Mouse (Mus musculus) thymus, postnatal 0 days (tissue): ENCODE data around the gene Plppr2. TPM values are rescaled to one million over a fixed set of nuclear protein-coding genes. Genes with fewer than 3 reads are reported as not detected.

Source experiments
- polyA plus RNA-seq: library from polyadenylated mRNA; unstranded; fragments of >200 nt; fragmentation: Nextera tagmentation; extraction: Ambion mirVana; gene quantifications from 2 replicates; pipeline ENCODE4 v1.2.1, GENCODE M21; 2015

Gene Plppr2
- polyA plus RNA-seq, 1 experiment from 2014 or later = 0.36 TPM

Other genes with a start within 250 kb of the Plppr2 start
- gene Ldlr, start 213.6 kb upstream of the Plppr2 start, polyA plus RNA-seq = 16.9 and 21.8 TPM in 2 replicates
- gene Spc24, start 176.7 kb upstream of the Plppr2 start, polyA plus RNA-seq = 136 and 144 TPM in 2 replicates
- gene Kank2, start 138.3 kb upstream of the Plppr2 start, polyA plus RNA-seq = 1.8 and 2.0 TPM in 2 replicates
- 0.16 TPM in 1 of 2 replicates, not detected in the other for gene Angptl8, start 101.5 kb upstream of the Plppr2 start, polyA plus RNA-seq
- 5.3 and 5.9 TPM in 2 replicates for gene Dock6, start 84.4 kb upstream of the Plppr2 start, polyA plus RNA-seq
- 14.3 and 14.7 TPM in 2 replicates for gene Rab3d, start 18.8 kb upstream of the Plppr2 start, polyA plus RNA-seq
- gene Ccdc159, start 9.6 kb upstream of the Plppr2 start, polyA plus RNA-seq = 0.24 and 0.40 TPM in 2 replicates
- gene Tmem205, start 9.5 kb upstream of the Plppr2 start, polyA plus RNA-seq = 29.6 and 31.1 TPM in 2 replicates
- gene Swsap1, start 18.7 kb downstream of the Plppr2 start, polyA plus RNA-seq = 5.3 and 5.9 TPM in 2 replicates
- 2.5 and 3.1 TPM in 2 replicates for gene Epor, start 26.5 kb downstream of the Plppr2 start, polyA plus RNA-seq
- 2.8 and 3.8 TPM in 2 replicates for gene Rgl3, start 52.4 kb downstream of the Plppr2 start, polyA plus RNA-seq
- gene Ccdc151, start 65.6 kb downstream of the Plppr2 start, polyA plus RNA-seq = 0.44 and 0.52 TPM in 2 replicates
- 68.5 and 72.8 TPM in 2 replicates for gene Prkcsh, start 65.8 kb downstream of the Plppr2 start, polyA plus RNA-seq
- 0.04 and 0.16 TPM in 2 replicates for gene Elavl3, start 115.0 kb downstream of the Plppr2 start, polyA plus RNA-seq
- gene Gm49318, start 134.2 kb downstream of the Plppr2 start, polyA plus RNA-seq = not detected in 2 replicates
- gene Zfp653, start 134.3 kb downstream of the Plppr2 start, polyA plus RNA-seq = 8.0 and 9.6 TPM in 2 replicates
- gene Ecsit, start 148.4 kb downstream of the Plppr2 start, polyA plus RNA-seq = 44.7 and 44.8 TPM in 2 replicates
- 1.4 and 2.9 TPM in 2 replicates for gene Cnn1, start 162.2 kb downstream of the Plppr2 start, polyA plus RNA-seq
- gene Elof1, start 180.1 kb downstream of the Plppr2 start, polyA plus RNA-seq = 174 and 178 TPM in 2 replicates
- 135 TPM in 2 replicates for gene Acp5, start 198.7 kb downstream of the Plppr2 start, polyA plus RNA-seq
- 105 and 111 TPM in 2 replicates for gene Pigyl, start 219.8 kb downstream of the Plppr2 start, polyA plus RNA-seq